Mouse (Mus musculus) heart, embryonic 13.5 days (tissue): Measurements from ENCODE around the gene Syne3. TPM values are rescaled to one million over a fixed set of nuclear protein-coding genes. Genes with fewer than 3 reads are reported as not detected.

Source experiments
- ATAC-seq: fragments of 200-750 bp; cut with Nextera tagmentation; 2 replicates; pipeline ENCODE4 v1.8.0; 2017; ENCODE audit warnings: moderate TSS enrichment; ENCODE audit not compliant: insufficient number of reproducible peaks, low FRiP score, low TSS enrichment; ENCODE audit errors: extremely low read depth
- H3K27ac ChIP-seq: fragments of 300-500 bp; sonication (generic); replicated peaks from 2 replicates; pipeline ENCODE4 v1.5.1; 2015; ENCODE audit warnings: moderate library complexity, mild to moderate bottlenecking, inconsistent platforms
- H3K27me3 ChIP-seq: fragments of 300-500 bp; sonication (generic); replicated peaks from 2 replicates; pipeline ENCODE4 v1.6.1; 2015; ENCODE audit warnings: mild to moderate bottlenecking, inconsistent platforms
- H3K36me3 ChIP-seq: fragments of 300-500 bp; sonication (generic); 2 replicates; pipeline ENCODE4 v1.6.1; 2015; ENCODE audit warnings: mild to moderate bottlenecking, inconsistent platforms
- H3K4me1 ChIP-seq: fragments of 300-500 bp; sonication (generic); 2 replicates; pipeline ENCODE4 v1.6.1; 2015; ENCODE audit warnings: inconsistent platforms
- H3K4me2 ChIP-seq: fragments of 300-500 bp; sonication (generic); 2 replicates; pipeline ENCODE4 v1.6.1; 2015; ENCODE audit warnings: inconsistent platforms, mild to moderate bottlenecking, moderate library complexity
- H3K4me3 ChIP-seq: fragments of 300-500 bp; sonication (generic); 2 replicates; pipeline ENCODE4 v1.5.1; 2015; ENCODE audit warnings: moderate library complexity, mild to moderate bottlenecking, inconsistent platforms
- H3K9ac ChIP-seq: fragments of 300-500 bp; sonication (generic); 2 replicates; pipeline ENCODE4 v1.6.1; 2015; ENCODE audit warnings: inconsistent platforms, mild to moderate bottlenecking, moderate library complexity
- H3K9me3 ChIP-seq: fragments of 300-500 bp; sonication (generic); 2 replicates; pipeline ENCODE4 v1.6.1; 2016; ENCODE audit warnings: inconsistent platforms
- WGBS: fragments of 180-500 bp; shearing (Covaris S2); methylation state at CpG from one replicate; pipeline ENCODE4 v1.1.7; 2015; ENCODE audit warnings: mixed read lengths; 5-methylcytosine and 5-hydroxymethylcytosine counted together
- polyA plus RNA-seq: library from polyadenylated mRNA; unstranded; fragments of >200 nt; fragmentation: Nextera tagmentation; extraction: Ambion mirVana; gene quantifications from 2 replicates; pipeline ENCODE4 v1.2.1, GENCODE M21; 2015

The Syne3 gene
- polyA plus RNA-seq, 1 experiment from 2014 or later = 0.36 TPM

DNA sequence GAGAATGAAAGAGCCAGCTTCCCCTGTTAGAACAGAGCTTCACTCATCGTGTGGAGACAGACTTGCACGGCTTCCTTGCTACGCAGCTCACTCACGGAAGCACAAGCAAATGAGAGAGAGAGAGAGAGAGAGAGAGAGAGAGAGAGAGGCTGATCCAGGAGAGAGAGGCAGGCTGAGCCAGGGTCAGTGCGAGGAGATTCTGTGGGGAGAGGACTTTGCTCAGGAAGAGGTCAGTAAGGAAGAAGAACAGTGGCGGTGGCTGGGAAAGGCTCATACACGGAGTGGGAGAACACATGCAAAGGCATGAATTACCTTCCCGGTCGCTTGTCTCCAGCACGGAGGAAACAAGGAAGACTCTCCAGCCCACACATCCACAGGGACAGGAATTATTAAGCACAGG, 12.4 kb downstream of the Syne3 start:
- Histone ChIP-seq H3K9me3 (no peaks in the 10 kb centered on the region), H3K4me2 (no peak overlapping the region), H3K9ac (no peak overlapping the region), H3K27ac (no peak overlapping the region), H3K4me3 (no peak overlapping the region), H3K4me1 (peaks cover 15% of the 10 kb centered on the region), H3K36me3 (no peaks in the 10 kb centered on the region), H3K27me3 (peaks cover 44% of the 10 kb centered on the region)
- WGBS = 76% methylated on average over 10 of the region's 10 CpGs
- no peak for ATAC-seq

DNA sequence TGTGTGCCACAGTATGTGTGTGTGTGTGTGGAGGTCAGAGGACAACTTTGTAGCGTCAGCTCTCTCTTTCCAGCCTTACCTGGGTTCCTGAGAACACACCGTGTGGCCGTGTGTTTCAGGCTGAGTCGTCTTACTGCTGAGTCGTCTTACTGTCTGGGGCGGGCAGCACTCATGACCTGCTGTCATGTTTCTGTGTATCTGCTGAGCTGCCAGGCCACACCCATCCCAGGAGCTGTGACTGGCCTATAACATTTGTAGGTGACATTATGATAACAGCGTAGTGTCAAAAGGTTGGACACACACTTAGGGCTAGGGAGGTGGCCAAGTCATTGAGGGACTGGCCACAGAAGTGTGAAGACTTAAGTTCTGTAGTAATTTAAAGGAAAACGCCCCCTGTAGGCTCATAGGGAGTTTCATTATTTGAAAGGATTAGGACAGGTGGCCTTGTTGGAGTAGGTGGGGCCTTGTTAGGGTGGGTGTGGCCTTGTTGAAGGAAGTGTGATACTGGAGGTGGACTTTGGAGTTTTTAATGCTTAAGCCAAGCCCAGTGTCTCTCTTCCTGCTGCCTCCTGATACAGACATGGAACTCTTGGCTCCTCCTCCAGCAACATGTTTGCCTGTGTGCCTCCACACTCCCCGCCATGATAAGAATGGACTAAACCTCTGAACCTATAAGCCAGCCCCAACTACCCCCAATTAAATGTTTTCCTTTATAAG, 13.4 kb downstream of the Syne3 start:
- no peak for ATAC-seq

GRCm38 (mm10) chr12:104995259-104995876, 14.2 kb downstream of the Syne3 start:
- Histone ChIP-seq H3K27ac (no peak overlapping the region), H3K4me1 (0 out of 2 replicates have a peak, but pooled peaks cover 7% of the 10 kb centered on the region), H3K4me3 (no peak overlapping the region), H3K4me2 (no peak overlapping the region), H3K36me3 (no peaks in the 10 kb centered on the region), H3K27me3 (peaks cover 41% of the 10 kb centered on the region), H3K9ac (no peak overlapping the region), H3K9me3 (no peaks in the 10 kb centered on the region)
- no peak for ATAC-seq
- WGBS = 73% methylated on average over 12 of the region's 12 CpGs

More for the DNA sequence above, 13.4 kb downstream of the Syne3 start:
- H3K4me1 ChIP-seq = peaks cover 13% of the 10 kb centered on the region
- WGBS = 76% methylated on average over 9 of the region's 9 CpGs
- no peak overlapping the region for H3K27ac ChIP-seq
- H3K4me3 ChIP-seq = no peak overlapping the region
- no peaks in the 10 kb centered on the region for H3K36me3 ChIP-seq
- no peak overlapping the region for H3K9ac ChIP-seq
- H3K9me3 ChIP-seq = no peaks in the 10 kb centered on the region
- no peak overlapping the region for H3K4me2 ChIP-seq
- H3K27me3 ChIP-seq = peaks cover 41% of the 10 kb centered on the region

GRCm38 (mm10) chr12:104992838-104993237, 16.8 kb downstream of the Syne3 start:
- Histone ChIP-seq H3K4me1 (0 out of 2 replicates have a peak, but pooled peaks cover 3% of the 10 kb centered on the region), H3K4me2 (no peak overlapping the region), H3K9ac (no peak overlapping the region), H3K36me3 (no peaks in the 10 kb centered on the region), H3K4me3 (no peak overlapping the region), H3K9me3 (no peaks in the 10 kb centered on the region), H3K27ac (no peak overlapping the region), H3K27me3 (peaks cover 23% of the 10 kb centered on the region)
- ATAC-seq = no peak
- 72% methylated on average over 8 of the region's 8 CpGs for WGBS

DNA sequence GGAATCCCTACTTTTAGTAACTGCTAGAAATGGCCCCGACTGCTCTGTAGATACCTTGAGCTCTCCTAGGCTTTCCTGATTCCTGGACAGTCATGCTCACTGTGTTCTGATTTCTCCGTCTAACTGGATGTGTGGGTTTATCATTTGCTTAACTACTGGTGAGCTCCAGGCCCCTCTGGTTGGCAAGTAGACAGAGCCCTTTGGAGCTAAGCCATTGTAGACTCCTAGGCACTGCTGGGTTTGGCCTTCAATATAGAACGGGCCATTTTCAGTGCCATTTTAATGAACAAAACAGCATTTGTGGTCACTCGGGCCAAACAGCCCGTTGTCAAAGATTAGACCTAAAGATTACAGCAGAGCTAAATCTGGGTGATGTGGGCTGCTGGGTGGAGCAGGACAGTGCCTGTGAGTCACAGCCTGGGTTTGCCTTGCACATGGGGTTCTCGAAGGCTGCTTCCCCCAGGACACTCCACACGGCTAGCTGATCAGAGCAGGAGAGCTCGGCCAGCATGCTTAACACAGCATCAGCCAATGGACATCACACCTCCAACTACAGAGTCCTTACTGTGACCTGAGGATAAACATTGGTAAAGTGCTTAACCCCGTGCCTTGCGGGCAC, 17.4 kb downstream of the Syne3 start:
- ATAC-seq = no peak
- WGBS = 71% methylated on average over 10 of the region's 10 CpGs
- 0 out of 2 replicates have a peak, but pooled peaks cover 3% of the 10 kb centered on the region for H3K4me1 ChIP-seq
- no peaks in the 10 kb centered on the region for H3K36me3 ChIP-seq
- no peak overlapping the region for H3K9ac ChIP-seq
- no peak overlapping the region for H3K4me2 ChIP-seq
- H3K27me3 ChIP-seq = peaks cover 18% of the 10 kb centered on the region
- no peak overlapping the region for H3K27ac ChIP-seq
- H3K4me3 ChIP-seq = no peak overlapping the region
- no peaks in the 10 kb centered on the region for H3K9me3 ChIP-seq

DNA sequence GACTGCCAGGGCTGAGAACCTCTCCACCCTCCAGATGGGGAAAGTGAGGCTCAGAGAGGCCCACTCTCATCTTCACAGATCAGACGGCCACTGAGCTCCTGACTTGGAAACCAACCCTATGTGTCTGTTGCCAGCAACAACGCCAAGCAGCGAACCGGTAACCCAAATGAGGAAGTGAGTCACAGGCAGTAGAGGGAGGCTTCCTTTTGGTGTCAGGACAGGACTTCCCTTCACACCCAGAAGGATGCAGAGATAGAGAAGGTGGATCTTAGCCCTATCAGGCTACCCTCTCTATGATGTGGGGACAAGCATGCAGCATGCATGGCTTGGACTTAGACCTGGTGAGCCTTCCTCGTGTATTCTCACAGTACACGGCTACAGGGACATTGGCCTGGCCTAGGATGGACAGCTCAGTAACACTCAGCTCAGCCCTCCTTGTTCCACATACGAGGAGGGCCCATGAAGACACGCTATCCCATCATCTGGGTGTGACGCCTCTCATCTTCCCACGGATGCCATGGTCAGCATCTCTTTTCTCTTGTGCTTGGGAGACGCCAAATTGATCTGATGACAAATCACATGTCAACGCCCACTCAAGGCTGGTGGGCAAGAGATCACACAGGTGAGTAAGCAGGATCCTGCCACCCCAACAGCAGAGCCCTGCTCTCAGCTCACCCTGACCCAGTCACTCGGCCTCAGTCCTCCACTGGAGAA, 18.7 kb downstream of the Syne3 start:
- Histone ChIP-seq H3K9ac (no peak overlapping the region), H3K27ac (no peak overlapping the region), H3K4me1 (peaks cover 4% of the 10 kb centered on the region), H3K4me3 (no peak overlapping the region), H3K4me2 (no peak overlapping the region), H3K9me3 (no peaks in the 10 kb centered on the region), H3K36me3 (no peaks in the 10 kb centered on the region), H3K27me3 (peaks cover 15% of the 10 kb centered on the region)
- no peak for ATAC-seq
- 68% methylated on average over 13 of the region's 13 CpGs for WGBS

DNA sequence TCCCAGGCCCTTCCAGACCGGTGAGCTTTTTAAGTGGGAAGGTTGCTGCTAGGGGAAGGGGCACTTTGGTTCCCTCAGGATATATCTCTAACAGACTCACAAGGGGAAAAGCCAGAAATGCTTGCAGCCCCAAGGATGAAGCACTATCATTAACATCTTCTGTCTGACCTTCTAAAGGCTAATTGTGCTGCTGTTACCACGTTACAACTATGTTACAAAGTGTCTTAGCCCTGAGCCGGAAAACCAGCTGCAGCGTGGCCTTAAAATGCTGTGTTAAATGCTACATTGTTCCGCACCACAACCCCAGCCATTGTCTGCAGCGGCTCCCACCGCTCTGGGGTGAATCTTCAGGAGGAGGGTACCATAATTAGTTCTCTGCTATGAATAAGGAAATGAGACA, 21.7 kb downstream of the Syne3 start:
- no peaks in the 10 kb centered on the region for H3K9me3 ChIP-seq
- 83% methylated on average over 7 of the region's 7 CpGs for WGBS
- H3K27ac ChIP-seq = no peak overlapping the region
- no peak overlapping the region for H3K9ac ChIP-seq
- H3K4me1 ChIP-seq = peaks cover 6% of the 10 kb centered on the region
- no peaks in the 10 kb centered on the region for H3K36me3 ChIP-seq
- H3K4me2 ChIP-seq = no peak overlapping the region
- no peak for ATAC-seq
- no peak overlapping the region for H3K4me3 ChIP-seq
- no peaks in the 10 kb centered on the region; the same call in 1 of the 2 replicates for H3K27me3 ChIP-seq

DNA sequence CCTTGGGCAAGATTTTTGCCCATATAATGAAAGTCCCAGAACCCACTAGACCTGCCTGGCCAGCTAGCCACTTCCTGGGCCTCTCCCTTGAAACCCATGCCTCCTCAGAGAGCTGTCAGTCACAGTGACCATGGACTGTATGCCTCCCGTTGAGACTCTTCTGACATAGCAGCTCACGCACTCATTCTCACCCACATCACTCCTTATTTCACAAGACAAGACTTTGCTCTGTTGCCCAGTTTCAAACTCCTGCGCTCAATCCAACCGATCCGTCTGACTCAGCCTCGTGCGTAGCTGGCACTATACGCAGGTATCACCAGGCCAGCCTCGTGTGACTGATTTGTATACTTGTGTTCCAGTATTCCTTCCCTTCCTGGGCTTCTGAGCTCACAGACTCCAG, 22.8 kb downstream of the Syne3 start:
- no peak for ATAC-seq
- Histone ChIP-seq H3K4me2 (no peak overlapping the region), H3K27ac (no peak overlapping the region), H3K36me3 (no peaks in the 10 kb centered on the region), H3K4me1 (peaks cover 6% of the 10 kb centered on the region), H3K9ac (no peak overlapping the region), H3K9me3 (no peaks in the 10 kb centered on the region), H3K27me3 (no peaks in the 10 kb centered on the region), H3K4me3 (no peak overlapping the region)
- 82% methylated on average over 9 of the region's 9 CpGs for WGBS

DNA sequence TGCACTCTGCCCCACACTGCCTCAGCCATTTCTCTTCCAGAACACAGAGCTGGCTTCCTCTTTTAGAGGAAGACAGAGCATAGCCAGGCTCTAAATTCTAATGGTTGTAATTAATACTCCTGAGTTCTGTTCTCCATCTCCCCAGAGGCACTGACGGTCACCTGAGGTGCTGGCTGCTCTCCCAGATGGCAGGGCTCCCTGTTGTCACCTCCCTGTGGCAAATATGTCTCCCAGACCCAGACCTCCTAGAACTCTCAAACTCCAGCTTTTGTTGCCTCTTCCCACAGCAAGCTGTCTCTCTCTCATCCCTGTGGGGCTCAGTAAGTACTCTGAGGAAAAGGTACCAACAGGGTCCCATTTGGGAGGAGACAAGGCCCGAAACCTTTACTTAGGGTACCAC, 23.6 kb downstream of the Syne3 start:
- H3K4me3 ChIP-seq = no peak overlapping the region
- H3K27ac ChIP-seq = no peak overlapping the region
- ATAC-seq = no peak
- no peak overlapping the region for H3K9ac ChIP-seq
- 69% methylated on average over 2 of the region's 2 CpGs for WGBS
- no peaks in the 10 kb centered on the region for H3K27me3 ChIP-seq
- H3K4me1 ChIP-seq = peaks cover 6% of the 10 kb centered on the region
- H3K36me3 ChIP-seq = no peaks in the 10 kb centered on the region
- no peaks in the 10 kb centered on the region for H3K9me3 ChIP-seq
- H3K4me2 ChIP-seq = no peak overlapping the region

GRCm38 (mm10) chr12:104985088-104985487, 24.5 kb downstream of the Syne3 start:
- WGBS = 79% methylated on average over 5 of the region's 5 CpGs
- ATAC-seq = no peak

DNA sequence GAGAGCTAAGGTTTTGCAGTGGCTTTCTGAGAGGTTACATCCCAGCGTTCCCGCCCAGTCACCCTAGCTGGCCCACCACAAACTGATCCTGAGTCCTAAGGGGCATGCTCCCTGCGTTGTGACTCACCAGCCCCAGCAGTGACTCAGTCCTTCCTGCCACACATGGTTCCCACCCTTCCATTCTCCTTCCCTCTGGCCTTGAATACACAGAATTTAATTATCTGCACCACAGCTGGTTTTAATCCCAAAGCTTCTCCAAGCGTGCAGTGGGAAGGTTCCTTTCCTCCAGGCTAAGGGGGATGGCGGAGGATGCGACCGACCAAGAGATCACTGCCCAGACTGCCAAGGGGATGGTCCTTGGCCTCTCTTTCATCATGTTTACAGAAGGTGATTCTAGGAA, 26.1 kb downstream of the Syne3 start:
- Histone ChIP-seq H3K9ac (no peak overlapping the region), H3K9me3 (no peaks in the 10 kb centered on the region), H3K27ac (no peak overlapping the region), H3K36me3 (no peaks in the 10 kb centered on the region), H3K4me1 (peaks cover 16% of the 10 kb centered on the region), H3K4me2 (no peak overlapping the region), H3K4me3 (no peak overlapping the region), H3K27me3 (no peaks in the 10 kb centered on the region)
- WGBS = 58% methylated on average over 7 of the region's 7 CpGs
- no peak for ATAC-seq

More at GRCm38 (mm10) chr12:104985088-104985487, 24.5 kb downstream of the Syne3 start:
- no peak overlapping the region for H3K27ac ChIP-seq
- H3K9me3 ChIP-seq = no peaks in the 10 kb centered on the region
- no peak overlapping the region for H3K9ac ChIP-seq
- H3K27me3 ChIP-seq = no peaks in the 10 kb centered on the region
- peaks cover 6% of the 10 kb centered on the region for H3K4me1 ChIP-seq
- H3K36me3 ChIP-seq = no peaks in the 10 kb centered on the region
- no peak overlapping the region for H3K4me2 ChIP-seq
- no peak overlapping the region for H3K4me3 ChIP-seq
